Mouse (Mus musculus) intestine, postnatal 0 days (tissue): ENCODE results near the gene Nit2. TPM values are rescaled to one million over a fixed set of nuclear protein-coding genes. Genes with fewer than 3 reads are reported as not detected.

Source experiments
- ATAC-seq: fragments of 200-750 bp; cut with Nextera tagmentation; 2 replicates; pipeline ENCODE4 v1.8.0; 2017; ENCODE audit warnings: mild to moderate bottlenecking, moderate TSS enrichment, moderate library complexity
- H3K27ac ChIP-seq: fragments of 300-500 bp; sonication (generic); 2 replicates; pipeline ENCODE4 v1.5.1; 2014; ENCODE audit warnings: mild to moderate bottlenecking, low read depth, low read length, moderate library complexity
- H3K27me3 ChIP-seq: fragments of 300-500 bp; sonication (generic); replicated peaks from 2 replicates; pipeline ENCODE4 v1.6.1; 2014; ENCODE audit warnings: low read length, mixed read lengths; ENCODE audit not compliant: control insufficient read depth, insufficient read depth
- H3K36me3 ChIP-seq: fragments of 300-500 bp; sonication (generic); 2 replicates; pipeline ENCODE4 v1.6.1; 2014; ENCODE audit warnings: mild to moderate bottlenecking, moderate library complexity; ENCODE audit not compliant: control insufficient read depth, insufficient read depth
- H3K4me1 ChIP-seq: fragments of 300-500 bp; sonication (generic); replicated peaks from 2 replicates; pipeline ENCODE4 v1.6.1; 2014; ENCODE audit warnings: antibody characterized with exemption, low read length, mixed read lengths; ENCODE audit not compliant: control insufficient read depth, insufficient read depth
- H3K4me2 ChIP-seq: fragments of 300-500 bp; sonication (generic); replicated peaks from 2 replicates; pipeline ENCODE4 v1.6.1; 2014; ENCODE audit warnings: low read depth, mild to moderate bottlenecking, moderate library complexity
- H3K4me3 ChIP-seq: fragments of 300-500 bp; sonication (generic); 2 replicates; pipeline ENCODE4 v1.5.1; 2014; ENCODE audit warnings: low read depth, low read length
- H3K9ac ChIP-seq: fragments of 300-500 bp; sonication (generic); 2 replicates; pipeline ENCODE4 v1.6.1; 2014; ENCODE audit warnings: mild to moderate bottlenecking, low read depth, low read length
- H3K9me3 ChIP-seq: fragments of 300-500 bp; sonication (generic); 2 replicates; pipeline ENCODE4 v1.6.1; 2016; ENCODE audit warnings: mixed run types; ENCODE audit not compliant: control insufficient read depth
- CTCF ChIP-seq: sonication (generic); IDR thresholded peaks from 2 replicates; pipeline ENCODE4 v1.5.1; 2016; ENCODE audit warnings: low read depth, mild to moderate bottlenecking, control low read depth, antibody characterized with exemption, moderate library complexity
- WGBS: fragments of 180-500 bp; shearing (Covaris S2); extraction: QIAGEN DNeasy Blood & Tissue Kit; methylation state at CpG from one replicate; pipeline ENCODE4 v1.1.7; 2014; 5-methylcytosine and 5-hydroxymethylcytosine counted together
- polyA plus RNA-seq: library from polyadenylated mRNA; unstranded; fragments of >200 nt; fragmentation: Nextera tagmentation; extraction: Ambion mirVana; gene quantifications from 2 replicates; pipeline ENCODE4 v1.2.1, GENCODE M21; 2015

The Nit2 gene
- polyA plus RNA-seq, 1 experiment from 2014 or later: 46.2 TPM

DNA sequence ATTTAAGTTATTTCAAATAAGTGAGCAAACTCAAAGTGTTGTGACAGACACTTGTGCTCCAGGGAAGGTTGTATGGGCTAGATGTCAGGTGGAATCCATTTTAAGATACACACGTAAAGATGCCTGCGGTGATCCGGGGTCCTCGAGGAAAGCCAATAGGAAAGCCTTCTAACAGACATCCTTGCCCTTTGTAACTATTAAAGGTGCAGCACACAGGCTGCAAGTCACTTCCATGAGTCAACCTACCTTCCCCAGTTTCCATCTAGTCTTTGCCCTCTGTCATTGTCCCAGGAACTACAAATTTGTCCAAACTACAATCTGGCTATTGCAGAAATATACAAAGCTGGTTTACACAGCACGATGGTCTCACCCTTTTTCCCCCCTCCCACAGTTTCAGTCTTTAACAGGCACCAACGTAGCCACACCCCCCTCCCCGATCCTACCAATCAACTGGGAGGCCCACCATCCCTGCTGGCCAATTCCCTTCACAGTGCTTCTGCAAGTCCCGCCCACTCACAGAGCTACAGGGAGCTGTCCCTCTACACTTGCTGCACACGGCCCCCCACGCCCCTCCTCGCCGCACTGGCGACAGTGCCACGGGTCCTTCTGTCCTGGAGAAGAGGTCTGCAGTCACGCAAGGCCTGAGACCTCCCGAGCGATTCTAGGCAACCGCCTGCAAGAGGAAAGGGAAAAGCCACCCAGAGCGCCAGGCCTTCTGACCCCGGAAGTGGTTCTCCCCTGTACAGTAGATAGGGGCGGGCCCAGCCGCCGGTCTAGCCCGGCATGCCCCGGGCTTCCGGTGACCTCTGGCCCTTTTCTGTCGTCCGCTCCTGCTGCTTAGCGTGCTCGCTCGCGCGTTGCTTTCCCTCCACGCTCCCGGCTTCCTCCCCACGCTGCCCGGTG is 46.0 kb downstream of the Nit2 start, which contains the start of gene Tomm70a:
Gene Tomm70a, plus strand, starts transcription at position 791 of the 903 bp plus-strand sequence.
- Histone ChIP-seq H3K27ac (peak within 1 kb of the TSS; percentile 97), H3K36me3 (no peaks in the 10 kb centered on the region), H3K4me2 (peak within 1 kb of the TSS; percentile 84), H3K9ac (peak within 1 kb of the TSS; percentile 96), H3K9me3 (no peaks in the 10 kb centered on the region), H3K27me3 (no peaks in the 10 kb centered on the region), H3K4me3 (peak within 1 kb of the TSS; percentile 97), H3K4me1 (no peaks in the 10 kb centered on the region)
- WGBS: 1% methylated on average over 37 of the region's 37 CpGs
- TF ChIP-seq CTCF: no peak
- peak; percentile 99 for ATAC-seq

DNA sequence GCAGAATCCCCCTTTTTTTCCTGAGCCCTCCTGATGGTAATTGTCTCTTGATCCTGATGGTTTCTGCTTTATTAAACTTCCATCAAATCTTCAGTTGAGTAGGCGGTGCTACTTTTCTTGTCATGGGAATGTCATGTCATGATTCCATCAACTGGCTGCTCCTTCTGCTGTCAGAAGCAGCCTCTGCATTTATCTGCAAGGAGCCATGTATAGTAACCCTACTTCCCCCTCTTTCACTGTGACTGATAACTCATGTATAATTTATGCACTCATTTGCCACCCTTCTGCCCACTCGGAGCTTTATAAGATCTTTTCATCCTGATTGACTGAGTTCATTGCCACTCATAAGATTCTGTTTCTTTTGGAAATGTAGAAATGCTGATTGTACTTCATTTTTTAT is 49.6 kb downstream of the Nit2 start:
- ATAC-seq: no peak
- H3K36me3 ChIP-seq: no peaks in the 10 kb centered on the region
- 80% methylated on average over 2 of the region's 2 CpGs for WGBS
- H3K27ac ChIP-seq: no peak overlapping the region
- no peak for TF ChIP-seq CTCF
- no peaks in the 10 kb centered on the region for H3K4me1 ChIP-seq
- no peak overlapping the region for H3K4me3 ChIP-seq
- no peak overlapping the region for H3K9ac ChIP-seq
- no peaks in the 10 kb centered on the region for H3K27me3 ChIP-seq
- no peak overlapping the region for H3K4me2 ChIP-seq
- no peaks in the 10 kb centered on the region for H3K9me3 ChIP-seq

DNA sequence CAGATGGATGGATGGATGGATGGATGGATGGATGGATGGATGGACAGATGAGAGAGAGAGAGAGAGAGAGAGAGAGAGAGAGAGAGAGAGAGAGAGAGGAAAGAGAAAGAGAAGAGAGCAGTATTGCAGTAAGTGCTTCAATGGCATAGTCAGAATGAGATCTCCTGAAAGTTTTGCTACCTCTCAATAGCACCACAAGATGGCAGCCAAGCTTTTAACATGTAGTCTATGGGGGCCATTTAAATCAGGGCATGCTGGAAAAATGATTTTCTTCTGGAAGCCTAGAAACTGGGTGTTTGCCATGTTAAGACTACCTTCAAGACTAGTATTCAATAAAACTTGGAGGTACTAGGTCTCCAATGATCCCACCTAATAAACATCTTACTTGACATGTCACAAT is 51.1 kb downstream of the Nit2 start:
- Histone ChIP-seq H3K36me3 (no peaks in the 10 kb centered on the region), H3K9me3 (no peaks in the 10 kb centered on the region), H3K9ac (no peak overlapping the region), H3K4me1 (no peaks in the 10 kb centered on the region), H3K27ac (no peak overlapping the region), H3K4me2 (no peak overlapping the region), H3K4me3 (no peak overlapping the region), H3K27me3 (no peaks in the 10 kb centered on the region)
- no peak for ATAC-seq
- TF ChIP-seq CTCF: peak; percentile 79

Other genes starting within 250 kb of the Nit2 start
- gene Lnp1, start 239.3 kb downstream of the Nit2 start, polyA plus RNA-seq: not detected in 2 replicates
- 0.18 and 0.30 TPM in 2 replicates for gene Tmem45a2, start 96.0 kb downstream of the Nit2 start, polyA plus RNA-seq
- gene Tomm70a, start 45.6 kb downstream of the Nit2 start, polyA plus RNA-seq: 33.1 and 33.3 TPM in 2 replicates
- 22.3 and 23.8 TPM in 2 replicates for gene Tbc1d23, start 64.2 kb upstream of the Nit2 start, polyA plus RNA-seq
- gene Tmem30c, start 125.5 kb upstream of the Nit2 start, polyA plus RNA-seq: not detected in 2 replicates
- 32.1 and 35.4 TPM in 2 replicates for gene Filip1l, start 185.8 kb upstream of the Nit2 start, polyA plus RNA-seq